Mouse (Mus musculus) lung, adult 2 months (tissue): Measurements from ENCODE around the gene Slc35b1.

Experiments used
- CTCF ChIP-seq: fragments of 200-500 bp; IDR thresholded peaks from 2 replicates; pipeline ENCODE4 v1.5.1; 2011; ENCODE audit warnings: mild to moderate bottlenecking, low read length, control low read depth; ENCODE audit not compliant: insufficient read depth
- POLR2A ChIP-seq: fragments of 200-500 bp; IDR thresholded peaks from 2 replicates; pipeline ENCODE4 v1.6.1; 2011; ENCODE audit warnings: low read depth, mild to moderate bottlenecking, control low read depth, low read length, borderline replicate concordance; ENCODE audit errors: extremely low read depth

DNA sequence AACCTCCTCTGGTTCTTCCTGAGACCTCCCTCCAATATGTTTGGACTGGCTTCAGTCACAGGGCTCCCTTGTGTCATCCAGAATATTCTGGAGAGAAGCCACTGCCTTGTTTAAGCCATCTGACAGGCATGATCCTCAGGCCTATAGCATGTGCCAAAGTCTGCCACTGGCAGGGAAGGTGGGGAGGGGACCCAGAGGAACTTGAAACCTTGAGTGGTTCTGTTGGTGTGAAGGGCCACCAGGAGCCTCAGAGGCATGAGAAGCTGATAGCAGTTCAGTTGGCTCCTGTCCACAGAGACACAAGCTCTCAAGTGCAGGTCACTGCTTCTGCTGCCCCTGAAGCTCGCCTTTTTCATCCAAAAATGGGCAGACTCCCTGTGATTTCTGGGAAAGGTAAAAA, 12.1 kb downstream of the Slc35b1 start:
- no peak for TF ChIP-seq CTCF
- no peak for TF ChIP-seq POLR2A
